21 mouse cellular contexts compared by ENCODE assay signal in the genomic region with DNA sequence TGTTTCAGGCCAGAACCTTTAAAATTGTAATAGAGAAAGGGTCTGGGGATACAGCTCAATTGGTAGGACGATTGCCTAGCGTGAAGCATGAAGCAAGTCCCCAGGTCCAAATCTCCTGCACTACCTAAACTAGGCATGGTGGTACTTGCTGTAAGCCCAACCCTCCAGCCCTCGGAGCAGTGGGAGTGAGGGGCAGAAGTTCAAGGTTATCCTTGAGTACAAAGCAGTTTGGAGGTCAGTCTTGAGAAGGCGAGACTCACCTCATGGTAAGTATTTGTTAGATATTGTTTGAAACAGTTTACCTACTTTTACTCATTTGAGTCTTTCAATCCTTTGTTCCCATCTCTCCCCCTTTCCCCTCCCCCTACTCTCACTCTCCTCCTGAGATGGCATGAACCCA.
"Had no signal": no experiment of that assay in that cellular context is flagged by ENCODE, and none has a peak within 500 bp of the region (broad histone marks: within the 10 kb centered on the region; RNA-seq: fewer than 3 reads in every experiment).

No protein-coding gene starts in this region.

- DNase-seq: kidney, adult 18-20 months; kidney, adult 9 months; kidney, postnatal 14 days; kidney, postnatal 4 days; liver, postnatal 0 days; lung, postnatal 10 days; lung, postnatal 4 days; right cerebral cortex, adult 18-20 months; right cerebral cortex, postnatal 14 days; right cerebral cortex, postnatal 4 days; thymus, adult 2 months; thymus, postnatal 14 days had no signal

- H3K36me3 ChIP-seq: limb, embryonic 15.5 days; lung, embryonic 15.5 days; midbrain, embryonic 12.5 days; midbrain, embryonic 15.5 days; neural tube, embryonic 12.5 days; neural tube, embryonic 15.5 days had no signal

- H3K27me3 ChIP-seq: limb, embryonic 15.5 days; lung, embryonic 15.5 days; midbrain, embryonic 12.5 days; midbrain, embryonic 15.5 days; neural tube, embryonic 12.5 days; neural tube, embryonic 15.5 days had no signal

- H3K9me3 ChIP-seq: limb, embryonic 15.5 days; lung, embryonic 15.5 days; midbrain, embryonic 12.5 days; midbrain, embryonic 15.5 days; neural tube, embryonic 12.5 days; neural tube, embryonic 15.5 days had no signal

- H3K9ac ChIP-seq: limb, embryonic 15.5 days; liver, embryonic 14.5 days; liver, postnatal 0 days; lung, embryonic 15.5 days; midbrain, embryonic 12.5 days; midbrain, embryonic 15.5 days; neural tube, embryonic 12.5 days; neural tube, embryonic 15.5 days had no signal

- H3K4me3 ChIP-seq: limb, embryonic 15.5 days; lung, embryonic 15.5 days; midbrain, embryonic 12.5 days; midbrain, embryonic 15.5 days; neural tube, embryonic 12.5 days; neural tube, embryonic 15.5 days had no signal

- ATAC-seq: liver, postnatal 0 days; midbrain, embryonic 15.5 days had no signal

- H3K4me2 ChIP-seq: limb, embryonic 15.5 days; liver, embryonic 11.5 days; lung, embryonic 15.5 days; midbrain, embryonic 12.5 days; midbrain, embryonic 15.5 days; neural tube, embryonic 12.5 days; neural tube, embryonic 15.5 days had no signal

- H3K27ac ChIP-seq: liver, embryonic 14.5 days; lung, embryonic 15.5 days; midbrain, embryonic 12.5 days; midbrain, embryonic 15.5 days; neural tube, embryonic 12.5 days; neural tube, embryonic 15.5 days; stomach, postnatal 0 days had no signal
